Mouse (Mus musculus): ENCODE results near the gene Ostc. TPM values are rescaled to one million over a fixed set of nuclear protein-coding genes. Genes with fewer than 3 reads are reported as not detected.

Gene Ostc
- polyA plus RNA-seq (2017; shearing (Covaris generic)), result 98.0 TPM

DNA sequence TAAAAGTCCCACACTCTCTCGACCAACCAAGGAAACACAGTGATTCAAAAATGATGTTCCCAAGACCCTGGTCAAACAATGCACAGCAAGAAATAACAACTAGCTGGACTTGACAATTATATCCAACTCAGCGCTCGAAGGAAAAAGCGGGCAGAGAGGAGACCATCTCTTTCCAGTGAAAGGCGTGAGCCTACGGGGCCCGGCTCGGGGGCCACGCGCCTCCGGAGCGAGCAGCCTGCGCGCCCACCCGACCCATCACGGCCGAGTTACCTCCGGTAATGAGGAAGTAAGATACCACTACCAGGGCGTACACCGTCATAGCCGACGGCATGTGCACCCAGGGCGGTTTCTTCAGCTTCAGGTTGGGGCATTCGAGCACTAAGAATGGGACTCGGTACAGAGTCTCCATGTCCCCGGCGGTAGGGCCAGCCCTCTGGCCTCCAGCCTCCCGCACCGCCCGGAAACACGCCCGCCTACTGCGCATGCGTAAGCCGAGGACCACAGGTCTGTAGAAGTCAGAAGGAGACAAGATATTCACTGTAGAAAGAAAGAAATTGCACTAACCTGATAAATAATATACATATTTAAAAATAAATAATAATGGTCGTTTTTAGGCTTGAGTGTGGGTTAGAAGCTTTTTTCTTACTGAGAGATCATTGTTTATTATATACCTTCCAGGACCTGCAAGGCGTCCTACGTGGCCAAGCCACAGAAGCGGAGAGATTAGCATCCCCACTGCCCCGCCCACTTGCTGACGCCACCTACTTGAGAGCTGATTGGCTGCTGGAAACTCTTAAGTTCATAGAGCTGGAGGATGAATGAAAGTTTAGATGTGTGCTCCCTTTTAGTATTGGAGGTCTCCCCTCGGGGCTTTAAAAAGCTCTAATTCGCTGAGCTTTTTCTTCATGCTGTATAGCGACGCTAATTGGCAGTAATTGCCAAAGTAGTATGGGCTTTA is at the start of gene Ostc:
TSS of gene Ostc (minus strand) at position 478 of the 958 bp plus-strand sequence.

DNA sequence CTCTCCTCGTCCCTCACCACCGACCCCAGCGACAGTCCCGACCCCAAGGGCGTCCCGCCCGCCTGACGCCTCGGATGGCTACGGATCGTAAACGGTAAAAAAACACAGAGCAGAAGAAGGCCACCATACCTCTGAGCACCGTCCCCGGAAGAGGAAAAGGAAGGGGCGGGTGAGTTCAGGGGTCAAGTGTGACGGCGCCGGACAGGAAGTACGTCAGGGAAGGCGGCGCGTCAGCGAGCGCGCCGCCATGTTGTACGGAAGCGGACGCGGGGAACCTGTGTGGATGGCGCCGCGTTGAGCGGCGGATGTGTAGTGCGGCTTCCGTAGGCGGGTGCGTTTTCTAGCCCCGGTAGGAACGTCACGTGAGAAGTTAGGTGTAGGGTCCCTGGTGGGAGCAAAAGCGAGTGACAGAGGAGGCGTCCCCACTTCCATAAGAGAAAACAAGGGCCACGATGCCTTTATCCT is 21.0 kb upstream of the Ostc start, which contains the start of gene Rpl34:
TSS of gene Rpl34 (minus strand) at position 210 of the 465 bp plus-strand sequence.

Other genes with a start within 250 kb of the Ostc start
- gene Etnppl, start 92.0 kb downstream of the Ostc start, polyA plus RNA-seq (2017; shearing (Covaris generic)), result 1.00 TPM
- gene Rpl34, start 21.0 kb upstream of the Ostc start, polyA plus RNA-seq (2017; shearing (Covaris generic)), result 818 TPM